Mouse (Mus musculus) embryonic facial prominence, embryonic 15.5 days (tissue): ENCODE results near the gene Shroom3. TPM values are rescaled to one million over a fixed set of nuclear protein-coding genes. Genes with fewer than 3 reads are reported as not detected.

Source experiments
- ATAC-seq: fragments of 200-750 bp; cut with Nextera tagmentation; 2 replicates; pipeline ENCODE4 v1.8.0; 2017; ENCODE audit warnings: low read depth, moderate TSS enrichment; ENCODE audit not compliant: insufficient number of reproducible peaks, low FRiP score, low TSS enrichment
- H3K27ac ChIP-seq: fragments of 300-500 bp; sonication (generic); replicated peaks from 2 replicates; pipeline ENCODE4 v1.5.1; 2015; ENCODE audit warnings: mild to moderate bottlenecking, inconsistent platforms
- H3K27me3 ChIP-seq: fragments of 300-500 bp; sonication (generic); 2 replicates; pipeline ENCODE4 v1.6.1; 2015; ENCODE audit warnings: inconsistent platforms
- H3K36me3 ChIP-seq: fragments of 300-500 bp; sonication (generic); 2 replicates; pipeline ENCODE4 v1.6.1; 2015; ENCODE audit warnings: mild to moderate bottlenecking, inconsistent platforms
- H3K4me1 ChIP-seq: fragments of 300-500 bp; sonication (generic); 2 replicates; pipeline ENCODE4 v1.6.1; 2015; ENCODE audit warnings: inconsistent platforms
- H3K4me2 ChIP-seq: fragments of 300-500 bp; sonication (generic); replicated peaks from 2 replicates; pipeline ENCODE4 v1.6.1; 2015; ENCODE audit warnings: mild to moderate bottlenecking, inconsistent platforms
- H3K4me3 ChIP-seq: fragments of 300-500 bp; sonication (generic); replicated peaks from 2 replicates; pipeline ENCODE4 v1.5.1; 2015; ENCODE audit warnings: mild to moderate bottlenecking, inconsistent platforms
- H3K9ac ChIP-seq: fragments of 300-500 bp; sonication (generic); 2 replicates; pipeline ENCODE4 v1.6.1; 2015; ENCODE audit warnings: inconsistent platforms
- H3K9me3 ChIP-seq: fragments of 300-500 bp; sonication (generic); replicated peaks from 2 replicates; pipeline ENCODE4 v1.6.1; 2016; ENCODE audit warnings: inconsistent platforms
- WGBS: fragments of 180-500 bp; shearing (Covaris S2); methylation state at CpG from one replicate; pipeline ENCODE4 v1.1.7; 2015; 5-methylcytosine and 5-hydroxymethylcytosine counted together
- microRNA counts: library from miRNA; unstranded; fragments of <30 nt; microRNA quantifications from one replicate; lab custom pipeline; 2016
- microRNA-seq: library from miRNA; unstranded; fragments of <30 nt; microRNA quantifications from one replicate; pipeline ENCODE4, GENCODE M21; 2016; ENCODE audit warnings: borderline number of aligned reads
- polyA plus RNA-seq: library from polyadenylated mRNA; unstranded; fragments of >200 nt; fragmentation: Nextera tagmentation; extraction: Ambion mirVana; gene quantifications from 2 replicates; pipeline ENCODE4 v1.2.1, GENCODE M21; 2015

Gene Shroom3
- polyA plus RNA-seq, 1 experiment from 2014 or later: 3.9 TPM

GRCm38 (mm10) chr5:92997428-92998120 is 314.3 kb downstream of the Shroom3 start:
- Histone ChIP-seq H3K36me3 (no peaks in the 10 kb centered on the region), H3K4me3 (no peak overlapping the region), H3K27ac (peak overlapping the region; percentile 93), H3K27me3 (no peaks in the 10 kb centered on the region), H3K9me3 (no peaks in the 10 kb centered on the region), H3K9ac (no peak overlapping the region), H3K4me2 (no peak overlapping the region), H3K4me1 (peaks cover 38% of the 10 kb centered on the region)
- 15% methylated on average over 5 of the region's 5 CpGs for WGBS
- ATAC-seq: peak; percentile 88

DNA sequence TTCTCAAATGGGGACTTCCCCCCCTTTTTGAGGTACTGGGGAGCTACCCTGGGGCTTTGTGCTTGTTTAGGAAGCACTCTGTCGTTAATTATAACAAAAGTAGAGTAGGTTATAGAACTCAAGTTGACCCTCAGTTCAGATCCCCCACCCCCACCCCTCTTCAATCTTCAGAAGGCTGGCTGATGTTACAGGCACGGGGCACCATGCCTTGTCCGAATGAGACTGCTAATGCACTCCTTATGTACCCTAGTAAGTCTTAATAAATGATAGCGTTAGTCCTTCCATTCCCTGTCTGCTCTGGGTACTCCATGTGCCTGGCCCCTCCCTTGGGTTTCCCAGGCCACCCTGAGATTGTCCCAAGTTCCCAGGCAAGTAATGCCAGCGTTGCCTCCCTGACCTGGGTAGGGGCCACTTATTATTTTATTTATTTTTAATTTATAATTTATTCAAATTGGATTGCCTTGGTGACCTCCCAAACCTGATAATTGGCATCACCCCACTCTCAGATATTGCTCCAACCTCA is 315.3 kb downstream of the Shroom3 start:
- H3K4me1 ChIP-seq: peaks cover 38% of the 10 kb centered on the region
- H3K9me3 ChIP-seq: no peaks in the 10 kb centered on the region
- ATAC-seq: no peak
- no peaks in the 10 kb centered on the region for H3K27me3 ChIP-seq
- 19% methylated on average over 5 of the region's 5 CpGs for WGBS
- no peaks in the 10 kb centered on the region for H3K36me3 ChIP-seq
- peak overlapping the region; percentile 93 for H3K27ac ChIP-seq
- no peak overlapping the region for H3K4me3 ChIP-seq
- H3K9ac ChIP-seq: no peak overlapping the region
- H3K4me2 ChIP-seq: no peak overlapping the region

DNA sequence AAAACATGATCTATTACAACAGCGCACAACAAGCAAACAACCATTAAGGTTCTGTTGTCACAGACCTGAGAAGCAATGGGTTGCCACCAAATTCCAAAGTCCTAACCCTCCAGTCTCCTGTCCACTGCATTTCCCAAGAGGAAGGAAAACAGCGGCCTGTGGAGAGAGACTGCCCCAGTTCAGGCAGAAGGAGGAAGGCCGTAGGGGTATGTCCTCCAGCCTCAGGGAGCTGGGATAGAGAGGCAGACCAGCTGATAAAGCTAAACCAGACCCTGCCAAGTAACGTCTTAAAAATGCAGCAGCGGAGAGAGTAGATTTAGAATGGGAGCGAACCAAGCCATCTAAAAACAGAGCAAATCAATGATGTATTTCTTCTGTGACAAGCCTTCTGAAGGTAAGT is 316.8 kb downstream of the Shroom3 start:
- Histone ChIP-seq H3K4me3 (no peak overlapping the region), H3K9me3 (no peaks in the 10 kb centered on the region), H3K4me2 (no peak overlapping the region), H3K27ac (peak overlapping the region; percentile 85), H3K9ac (no peak overlapping the region), H3K27me3 (no peaks in the 10 kb centered on the region), H3K36me3 (no peaks in the 10 kb centered on the region), H3K4me1 (peaks cover 38% of the 10 kb centered on the region)
- ATAC-seq: no peak
- WGBS: 67% methylated on average over 6 of the region's 6 CpGs

DNA sequence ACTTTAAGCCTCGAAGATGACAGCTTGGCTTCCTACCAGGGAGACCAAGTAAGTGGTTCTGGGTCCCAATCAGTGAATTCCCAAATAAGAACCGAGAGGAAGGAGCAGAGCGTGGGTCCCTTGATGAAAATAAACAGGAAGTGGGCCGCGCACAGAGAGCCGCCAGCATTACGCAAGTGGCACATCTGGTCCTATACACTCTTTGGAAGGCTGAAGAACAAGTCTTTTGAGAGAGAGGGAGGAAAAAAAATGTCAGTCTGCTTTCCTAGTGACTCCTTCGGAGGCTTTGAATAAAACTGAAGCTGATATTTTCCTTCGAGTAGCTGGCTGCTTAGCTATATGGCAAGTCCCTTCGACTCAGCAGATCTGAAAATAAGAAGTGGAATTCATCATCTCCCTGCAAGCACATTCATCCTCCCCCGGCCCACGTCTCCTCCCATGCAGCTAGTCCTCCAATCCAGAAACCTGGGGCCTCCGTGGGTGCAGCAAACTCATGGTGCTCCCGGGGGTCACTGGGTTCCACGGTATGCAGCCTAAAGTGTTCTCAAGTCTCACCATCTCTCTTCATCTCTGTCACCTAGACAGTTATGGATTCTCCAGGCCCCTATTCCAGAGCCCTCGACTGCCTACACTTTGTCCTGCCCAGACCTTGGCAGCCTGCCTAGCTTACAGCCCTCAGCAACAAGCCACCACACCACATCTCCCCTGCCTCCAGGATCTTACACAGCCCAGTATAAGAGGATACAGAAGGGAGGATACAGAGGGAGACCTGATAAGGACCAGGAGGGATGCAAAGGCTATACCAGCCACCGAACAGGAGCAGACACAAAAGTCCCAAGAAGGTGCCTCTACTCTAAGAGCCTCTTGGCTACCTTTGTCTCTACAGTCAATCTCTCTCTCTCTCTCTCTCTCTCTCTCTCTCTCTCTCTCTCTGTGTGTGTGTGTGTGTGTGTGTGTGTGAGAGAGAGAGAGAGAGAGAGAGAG is 317.8 kb downstream of the Shroom3 start:
- H3K4me3 ChIP-seq: no peak overlapping the region
- ATAC-seq: no peak
- no peaks in the 10 kb centered on the region for H3K27me3 ChIP-seq
- no peak overlapping the region for H3K4me2 ChIP-seq
- WGBS: 33% methylated on average over 17 of the region's 17 CpGs
- no peaks in the 10 kb centered on the region for H3K36me3 ChIP-seq
- peak overlapping the region; percentile 85 for H3K27ac ChIP-seq
- H3K9ac ChIP-seq: no peak overlapping the region
- no peaks in the 10 kb centered on the region for H3K9me3 ChIP-seq
- H3K4me1 ChIP-seq: peaks cover 48% of the 10 kb centered on the region

GRCm38 (mm10) chr5:93002615-93003014 is 319.4 kb downstream of the Shroom3 start:
- no peak overlapping the region for H3K9ac ChIP-seq
- WGBS: 94% methylated on average over 2 of the region's 2 CpGs
- H3K4me1 ChIP-seq: peaks cover 35% of the 10 kb centered on the region
- no peak overlapping the region for H3K4me2 ChIP-seq
- H3K9me3 ChIP-seq: no peaks in the 10 kb centered on the region
- H3K27me3 ChIP-seq: no peaks in the 10 kb centered on the region
- no peak for ATAC-seq
- no peaks in the 10 kb centered on the region for H3K36me3 ChIP-seq
- H3K27ac ChIP-seq: no peak overlapping the region
- H3K4me3 ChIP-seq: no peak overlapping the region

- H3K4me1 ChIP-seq: peaks cover 21% of the 10 kb centered on the region
- H3K9me3 ChIP-seq: no peaks in the 10 kb centered on the region
- H3K27me3 ChIP-seq: no peaks in the 10 kb centered on the region
- H3K27ac ChIP-seq: peak overlapping the region; percentile 66
- H3K4me3 ChIP-seq: peak overlapping the region; percentile 33
- ATAC-seq: no peak
- peak overlapping the region; percentile 49 for H3K4me2 ChIP-seq
- H3K9ac ChIP-seq: no peak overlapping the region
- WGBS: 4% methylated on average over 20 of the region's 20 CpGs
- no peaks in the 10 kb centered on the region for H3K36me3 ChIP-seq
Measured at GRCm38 (mm10) chr5:93005229-93005814, 322.1 kb downstream of the Shroom3 start.

DNA sequence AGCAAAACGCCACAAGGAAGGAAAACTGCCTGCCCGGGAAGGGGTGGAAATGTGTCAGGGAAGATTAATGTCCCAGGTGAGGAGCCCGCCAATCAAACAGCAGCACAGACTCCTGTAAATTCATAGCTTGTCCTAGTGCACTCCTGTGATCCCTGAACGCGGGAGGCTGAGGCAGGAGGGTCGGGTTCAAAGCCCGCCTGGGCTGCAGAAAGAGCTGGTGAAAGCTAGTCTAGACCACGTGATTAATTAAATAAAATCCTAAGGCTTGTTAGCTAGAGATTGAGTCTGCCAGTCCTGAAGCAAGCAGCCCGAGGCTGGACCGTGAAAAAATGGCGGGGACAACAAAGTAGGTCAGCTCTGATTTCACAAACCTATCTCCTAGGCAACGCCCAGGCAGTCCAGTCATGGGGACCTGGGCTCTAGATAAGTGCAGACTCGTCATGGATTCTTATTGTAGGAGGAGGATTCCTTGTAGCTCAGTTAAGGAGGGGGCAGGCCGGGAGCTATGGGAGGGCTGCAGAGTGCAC is 322.6 kb downstream of the Shroom3 start:
- WGBS: 37% methylated on average over 14 of the region's 14 CpGs
- no peak overlapping the region for H3K9ac ChIP-seq
- peak overlapping the region; percentile 49 for H3K4me2 ChIP-seq
- peaks cover 17% of the 10 kb centered on the region for H3K4me1 ChIP-seq
- no peaks in the 10 kb centered on the region for H3K36me3 ChIP-seq
- H3K27ac ChIP-seq: peak overlapping the region; percentile 66
- no peak for ATAC-seq
- peak overlapping the region; percentile 33 for H3K4me3 ChIP-seq
- no peaks in the 10 kb centered on the region for H3K27me3 ChIP-seq
- no peaks in the 10 kb centered on the region for H3K9me3 ChIP-seq

GRCm38 (mm10) chr5:93008256-93008655 is 325.0 kb downstream of the Shroom3 start:
- no peak overlapping the region for H3K4me2 ChIP-seq
- H3K4me1 ChIP-seq: peaks cover 11% of the 10 kb centered on the region
- 92% methylated on average over 9 of the region's 9 CpGs for WGBS
- no peak overlapping the region for H3K4me3 ChIP-seq
- no peaks in the 10 kb centered on the region for H3K36me3 ChIP-seq
- H3K9ac ChIP-seq: no peak overlapping the region
- H3K27ac ChIP-seq: no peak overlapping the region
- no peaks in the 10 kb centered on the region for H3K9me3 ChIP-seq
- no peaks in the 10 kb centered on the region for H3K27me3 ChIP-seq
- no peak for ATAC-seq

MicroRNAs encoded within 50 kb of the gene (microRNA counts, 519-probe panel; counts per million panel counts)
- 2,097 counts per million, percentile 44 among the panel's probes with 10 or more counts for microRNA mmu-miR-1961 (lab: Ali Mortazavi, UCI)

Small RNAs within 50 kb of the gene (microRNA-seq; reads per million reads assigned to microRNA genes)
- not detected for gene Mir1961

Other genes with a start within 250 kb of the Shroom3 start
- 38.9 and 40.0 TPM in 2 replicates for gene Nup54, start 248.2 kb upstream of the Shroom3 start, polyA plus RNA-seq
- 11.9 and 12.4 TPM in 2 replicates for gene Scarb2, start 176.6 kb upstream of the Shroom3 start, polyA plus RNA-seq
- 4.7 and 9.4 TPM in 2 replicates for gene Fam47e, start 128.4 kb upstream of the Shroom3 start, polyA plus RNA-seq
- gene Stbd1, start 80.4 kb upstream of the Shroom3 start, polyA plus RNA-seq: 24.6 and 26.3 TPM in 2 replicates
- gene Ccdc158, start 8.2 kb upstream of the Shroom3 start, polyA plus RNA-seq: 1.1 TPM in 2 replicates